Mouse (Mus musculus): Measurements from ENCODE around the gene Gsk3b.
A peak's percentile ranks its signal among the peaks of the same experiment; 100 is the strongest.
"Not testable (repeated sequence)": the region's sequence is repeated elsewhere in the genome, so short reads cannot be mapped to it uniquely, and the experiment has no call there.

Gsk3b gene

GRCm38 (mm10) chr16:38088629-38089446 lies at the start of gene Gsk3b:
Gsk3b (plus strand) TSS chr16:38089001.
- peak; percentile 100 for DNase-seq (ENCODE audit: low spot score in 2 of 2)

- no peak for DNase-seq (ENCODE audit: low spot score in 2 of 2)
Measured at GRCm38 (mm10) chr16:38042160-38042559, 46.6 kb upstream of the Gsk3b start.

GRCm38 (mm10) chr16:38044551-38044950 lies 44.2 kb upstream of the Gsk3b start:
- no peak for DNase-seq (ENCODE audit: low spot score in 2 of 2)

GRCm38 (mm10) chr16:38047781-38048558 lies 40.8 kb upstream of the Gsk3b start:
- peak in 1 of 2 experiments; percentile 7 for DNase-seq (ENCODE audit: low spot score in 2 of 2)

- no peak for DNase-seq (ENCODE audit: low spot score in 2 of 2)
Measured at GRCm38 (mm10) chr16:38057898-38058297, 30.9 kb upstream of the Gsk3b start.

- no peak for DNase-seq (ENCODE audit: low spot score in 2 of 2)
Measured at GRCm38 (mm10) chr16:38058836-38059235, 30.0 kb upstream of the Gsk3b start.

- no peak for DNase-seq (ENCODE audit: low spot score in 2 of 2)
Measured at GRCm38 (mm10) chr16:38059631-38060030, 29.2 kb upstream of the Gsk3b start.

- not testable (repeated sequence) for DNase-seq (ENCODE audit: low spot score in 2 of 2)
Measured at GRCm38 (mm10) chr16:38073859-38074631, 14.8 kb upstream of the Gsk3b start.

- no peak for DNase-seq (ENCODE audit: low spot score in 2 of 2)
Measured at GRCm38 (mm10) chr16:38080201-38080600, 8.6 kb upstream of the Gsk3b start.

GRCm38 (mm10) chr16:38087231-38087630 lies 1.6 kb upstream of the Gsk3b start:
- no peak for DNase-seq (ENCODE audit: low spot score in 2 of 2)

GRCm38 (mm10) chr16:38087645-38088125 lies 1.1 kb upstream of the Gsk3b start:
- DNase-seq (ENCODE audit: low spot score in 2 of 2) = no peak

- no peak for DNase-seq (ENCODE audit: low spot score in 2 of 2)
Measured at GRCm38 (mm10) chr16:38088126-38088628, 624 bp upstream of the Gsk3b start.

- DNase-seq (ENCODE audit: low spot score in 2 of 2) = no peak
Measured at GRCm38 (mm10) chr16:38089447-38090170, 808 bp downstream of the Gsk3b start.

- no peak for DNase-seq (ENCODE audit: low spot score in 2 of 2)
Measured at GRCm38 (mm10) chr16:38090341-38091005, 1.7 kb downstream of the Gsk3b start.

GRCm38 (mm10) chr16:38091041-38091440 lies 2.2 kb downstream of the Gsk3b start:
- DNase-seq (ENCODE audit: low spot score in 2 of 2) = no peak

GRCm38 (mm10) chr16:38091706-38092105 lies 2.9 kb downstream of the Gsk3b start:
- no peak for DNase-seq (ENCODE audit: low spot score in 2 of 2)

- no peak for DNase-seq (ENCODE audit: low spot score in 2 of 2)
Measured at GRCm38 (mm10) chr16:38092598-38092997, 3.8 kb downstream of the Gsk3b start.

- no peak for DNase-seq (ENCODE audit: low spot score in 2 of 2)
Measured at GRCm38 (mm10) chr16:38095181-38095851, 6.5 kb downstream of the Gsk3b start.

GRCm38 (mm10) chr16:38097521-38097920 lies 8.7 kb downstream of the Gsk3b start:
- DNase-seq (ENCODE audit: low spot score in 2 of 2) = no peak

GRCm38 (mm10) chr16:38099325-38099724 lies 10.5 kb downstream of the Gsk3b start:
- no peak for DNase-seq (ENCODE audit: low spot score in 2 of 2)
